ENCODE assay signal across 23 mouse cellular contexts in the genomic region with DNA sequence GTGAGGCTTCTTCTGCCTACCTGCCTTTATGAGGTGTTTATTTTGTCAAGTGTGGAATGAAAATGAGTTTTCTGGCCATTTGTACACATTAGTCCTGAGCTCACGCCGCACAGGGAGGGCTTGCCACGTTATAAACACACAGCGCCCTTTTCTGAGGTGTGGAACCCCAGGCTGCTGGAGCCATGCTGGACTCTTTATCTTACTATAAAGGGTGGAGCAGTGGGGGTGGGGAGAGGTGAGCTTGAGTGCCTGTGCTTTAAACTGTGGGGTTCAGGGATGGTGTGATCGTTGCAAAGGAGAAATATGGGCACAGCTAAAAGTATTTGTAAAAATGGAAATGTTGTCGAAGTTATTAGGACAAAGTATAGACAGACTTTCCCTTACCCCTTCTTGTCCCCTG. TPM values are rescaled to one million over a fixed set of nuclear protein-coding genes. Genes with fewer than 3 reads are reported as not detected.
DNase-seq lines count a peak whose midpoint lies in the region; ATAC-seq and TF ChIP-seq lines count a peak whose summit lies in the region.
"Had no signal": no experiment of that assay in that cellular context is flagged by ENCODE, and none has a peak within 500 bp of the region (broad histone marks: within the 10 kb centered on the region; RNA-seq: fewer than 3 reads in every experiment).

No protein-coding gene starts in this region.

- no peaks in the 10 kb centered on the region for H3K27me3 ChIP-seq in heart, embryonic 12.5 days (replicated peaks)
- H3K27me3 ChIP-seq in liver, embryonic 11.5 days (replicated peaks; ENCODE audit: control insufficient read depth, insufficient read depth, low read length) = no peaks in the 10 kb centered on the region
- H3K27me3 ChIP-seq in embryonic facial prominence, embryonic 13.5 days = no peaks in the 10 kb centered on the region
- H3K27me3 ChIP-seq: CH12.LX; forebrain, embryonic 12.5 days; liver, embryonic 15.5 days; neural tube, embryonic 12.5 days had no signal

- H3K4me1 ChIP-seq in heart, embryonic 12.5 days (replicated peaks) = peaks cover 46% of the 10 kb centered on the region
- peaks cover 3% of the 10 kb centered on the region for H3K4me1 ChIP-seq in liver, embryonic 11.5 days (replicated peaks; ENCODE audit: control insufficient read depth, insufficient read depth, low read length)
- H3K4me1 ChIP-seq in ES-E14 (ENCODE audit: control insufficient read depth in 2 of 2, insufficient read depth in 2 of 2, low read length in 2 of 2, poor library complexity in 1 of 2) = peaks cover 0 to 8% of the 10 kb centered on the region in 2 experiments; a peak in 2 of 4 replicates
- H3K4me1 ChIP-seq in embryonic facial prominence, embryonic 13.5 days = peaks cover 51% of the 10 kb centered on the region

- WGBS in heart, embryonic 12.5 days = 61% methylated on average over 6 of the region's 6 CpGs
- 51% methylated on average over 6 of the region's 6 CpGs for WGBS in liver, embryonic 11.5 days
- 56% methylated on average over 6 of the region's 6 CpGs for WGBS in embryonic facial prominence, embryonic 13.5 days

- no peaks in the 10 kb centered on the region for H3K9me3 ChIP-seq in heart, embryonic 12.5 days (replicated peaks)
- no peaks in the 10 kb centered on the region for H3K9me3 ChIP-seq in liver, embryonic 11.5 days (ENCODE audit: control insufficient read depth, low read length)
- H3K9me3 ChIP-seq in ES-E14 (ENCODE audit: control insufficient read depth, insufficient read depth, low read depth, low read length) = no peaks in the 10 kb centered on the region
- H3K9me3 ChIP-seq in embryonic facial prominence, embryonic 13.5 days = no peaks in the 10 kb centered on the region
- H3K9me3 ChIP-seq: forebrain, embryonic 12.5 days; liver, embryonic 15.5 days; midbrain, embryonic 10.5 days; neural tube, embryonic 12.5 days had no signal

- in situ Hi-C loops in ES-E14 (cut with MboI; ENCODE audit: low sequenced_read_pairs in 2 of 2, unreplicated experiment in 2 of 2) = no loop called here

- DNase-seq in heart, postnatal 36 days = no peak
- DNase-seq in liver, embryonic 11.5 days (ENCODE audit: low spot score) = no peak
- DNase-seq in liver = no peak
- DNase-seq in ES-E14 (ENCODE audit: low read depth, low spot score) = no peak
- no peak for DNase-seq in spleen, postnatal 14 days (ENCODE audit: low spot score in 2 of 2)
- no peak for DNase-seq in frontal cortex, postnatal 25 days (ENCODE audit: low spot score in 2 of 2)
- DNase-seq: cerebellum, adult 8-10 months; gastrocnemius, postnatal 25 days; heart, adult 2 months; heart, postnatal 14 days; kidney, adult 2 months; kidney, postnatal 36 days; lung, postnatal 4 days; right cerebral cortex, adult 18-20 months; thymus, postnatal 25 days had no signal

- H3K36me3 ChIP-seq in heart, embryonic 12.5 days = peaks cover 26% of the 10 kb centered on the region
- no peaks in the 10 kb centered on the region for H3K36me3 ChIP-seq in liver, embryonic 11.5 days (ENCODE audit: control insufficient read depth, insufficient read depth, low read length)
- H3K36me3 ChIP-seq in ES-E14 (ENCODE audit: control insufficient read depth, insufficient read depth, low read length, poor library complexity, severe bottlenecking) = no peaks in the 10 kb centered on the region
- peaks cover 3% of the 10 kb centered on the region; the same call in 1 of the 2 replicates for H3K36me3 ChIP-seq in embryonic facial prominence, embryonic 13.5 days
- H3K36me3 ChIP-seq: liver, embryonic 15.5 days had no signal

- intact Hi-C loops in heart, postnatal 36 days (cut with DNase I) = no loop called here

- ATAC-seq in heart, embryonic 12.5 days (ENCODE audit: insufficient number of reproducible peaks, low FRiP score) = no peak
- ATAC-seq in liver, embryonic 11.5 days (replicated peaks; ENCODE audit: low FRiP score) = peak; percentile 60; the same call in 1 of the 2 replicates
- ATAC-seq in embryonic facial prominence, embryonic 13.5 days (ENCODE audit: insufficient number of reproducible peaks, insufficient read depth, low FRiP score, low TSS enrichment, low read depth) = no peak
- ATAC-seq: hindbrain, embryonic 16.5 days had no signal

- peak overlapping the region; percentile 20; the same call in 1 of the 2 replicates for H3K9ac ChIP-seq in heart, embryonic 12.5 days
- H3K9ac ChIP-seq in liver, embryonic 11.5 days (ENCODE audit: low read depth, low read length) = no peak overlapping the region
- H3K9ac ChIP-seq in ES-E14 (ENCODE audit: insufficient read depth, low read depth, low read length, poor library complexity, severe bottlenecking) = no peak overlapping the region
- H3K9ac ChIP-seq in embryonic facial prominence, embryonic 13.5 days = no peak overlapping the region
- H3K9ac ChIP-seq: forebrain, embryonic 12.5 days; liver, embryonic 15.5 days; neural tube, embryonic 12.5 days had no signal

- H3K4me3 ChIP-seq in heart, embryonic 12.5 days = no peak overlapping the region
- no peak overlapping the region for H3K4me3 ChIP-seq in liver, embryonic 11.5 days (ENCODE audit: low read depth, low read length)
- H3K4me3 ChIP-seq in ES-E14 (ENCODE audit: insufficient read depth in 1 of 2, low read depth in 1 of 2, low read length in 2 of 2, poor library complexity in 1 of 2, severe bottlenecking in 1 of 2) = no peak overlapping the region
- H3K4me3 ChIP-seq in embryonic facial prominence, embryonic 13.5 days = no peak overlapping the region
- H3K4me3 ChIP-seq: forebrain, embryonic 12.5 days; heart, adult 2 months; liver, embryonic 15.5 days; midbrain, embryonic 10.5 days; neural tube, embryonic 12.5 days had no signal

- H3K27ac ChIP-seq in heart, embryonic 12.5 days (ENCODE audit: poor library complexity, severe bottlenecking) = no peak overlapping the region
- no peak overlapping the region for H3K27ac ChIP-seq in liver, embryonic 11.5 days (ENCODE audit: low read depth, low read length)
- 0 out of 2 replicates have a peak overlapping the region, but pooled peaks have one; percentile 35 for H3K27ac ChIP-seq in ES-E14 (ENCODE audit: insufficient read depth, low read depth, low read length, poor library complexity, severe bottlenecking)
- H3K27ac ChIP-seq in embryonic facial prominence, embryonic 13.5 days = peak overlapping the region; percentile 45; the same call in 1 of the 2 replicates
- H3K27ac ChIP-seq: forebrain, embryonic 12.5 days; heart, adult 2 months; liver, embryonic 15.5 days; midbrain, embryonic 10.5 days; neural tube, embryonic 12.5 days had no signal

- no peak overlapping the region for H3K4me2 ChIP-seq in heart, embryonic 12.5 days
- no peak overlapping the region for H3K4me2 ChIP-seq in liver, embryonic 11.5 days
- H3K4me2 ChIP-seq in embryonic facial prominence, embryonic 13.5 days = no peak overlapping the region
- H3K4me2 ChIP-seq: forebrain, embryonic 12.5 days; liver, embryonic 15.5 days; neural tube, embryonic 12.5 days had no signal

TF ChIP-seq in ES-E14, 5 proteins besides CTCF, POLR2A, EP300 and RAD21:
- no peak for TF ChIP-seq MAFK (IDR thresholded peaks at IDR 0.05; ENCODE audit: insufficient read depth, low read depth, low read length)
- no peak for TF ChIP-seq HCFC1 (IDR thresholded peaks at IDR 0.05; ENCODE audit: borderline replicate concordance, insufficient read depth, low read length)
- TF ChIP-seq ZC3H11A (IDR thresholded peaks at IDR 0.05; ENCODE audit: borderline replicate concordance, low read depth, low read length) = no peak
- no peak for TF ChIP-seq ZNF384 (IDR thresholded peaks at IDR 0.05; ENCODE audit: low read depth, low read length)
- TF ChIP-seq CHD2 (IDR thresholded peaks at IDR 0.05; ENCODE audit: low read depth, low read length) = no peak

RNA-seq across cellular contexts. Expression of gene Mpped2, which starts 18.4 kb away (rescaled TPM):
- polyA plus RNA-seq in heart, embryonic 12.5 days (2016; fragmentation: Nextera tagmentation; extraction: Ambion mirVana) = 114 and 117 TPM in 2 replicates
- 10 to 100 TPM; 13.8 to 19.7 TPM for total RNA-seq in heart, postnatal 36 days (2021)
- 16.6 and 24.7 TPM in 2 replicates for polyA plus RNA-seq in liver, embryonic 11.5 days (2014; fragmentation: Nextera tagmentation; extraction: Ambion mirVana)
- total RNA-seq in ES-E14 (2012; rRNA removed) = 3.3 and 4.8 TPM in 2 replicates
- 105 and 115 TPM in 2 replicates for polyA plus RNA-seq in embryonic facial prominence, embryonic 13.5 days (2015; fragmentation: Nextera tagmentation; extraction: Ambion mirVana)
- total RNA-seq: CH12.LX had no signal

Comparison
In these comparisons a context has a peak if more than half of its experiments do, and no peak if none do; other contexts are left out.
1. H3K27ac ChIP-seq: peak in ES-E14 (single experiment) and embryonic facial prominence, embryonic 13.5 days (single experiment); none in heart, embryonic 12.5 days (single experiment) and liver, embryonic 11.5 days (single experiment).